Mouse (Mus musculus): ENCODE measurements at regions not wholly inside any gene's neighbourhood (a gene's known extent, or its start where the extent isn't known, plus 50 kb on each side); places are given as distances from the start of the nearest gene placed in this dataset.

GRCm38 (mm10) chr5:75248279-75248678 lies 96.2 kb downstream of the Pdgfra start:
- DNase-seq (ENCODE audit: extremely low spot score) = no peak

GRCm38 (mm10) chr5:75249671-75250070 lies 97.6 kb downstream of the Pdgfra start:
- no peak for DNase-seq (ENCODE audit: extremely low spot score)

- no peak for DNase-seq (ENCODE audit: extremely low spot score)
These were observed 101.3 kb downstream of the Pdgfra start for GRCm38 (mm10) chr5:75253349-75253748.

- DNase-seq (ENCODE audit: extremely low spot score) = no peak
These were observed 101.7 kb downstream of the Pdgfra start for GRCm38 (mm10) chr5:75253830-75254229.

GRCm38 (mm10) chr5:75256186-75256585 lies 104.1 kb downstream of the Pdgfra start:
- no peak for DNase-seq (ENCODE audit: extremely low spot score)

- no peak for DNase-seq (ENCODE audit: extremely low spot score)
These were observed 105.0 kb downstream of the Pdgfra start for GRCm38 (mm10) chr5:75257067-75257466.

GRCm38 (mm10) chr5:75260247-75260646 lies 108.2 kb downstream of the Pdgfra start:
- DNase-seq (ENCODE audit: extremely low spot score) = no peak

- no peak for DNase-seq (ENCODE audit: extremely low spot score)
These were observed 114.1 kb downstream of the Pdgfra start for GRCm38 (mm10) chr5:75266111-75266676.

- DNase-seq (ENCODE audit: extremely low spot score) = no peak
These were observed 114.8 kb downstream of the Pdgfra start for GRCm38 (mm10) chr5:75266871-75267270.

- no peak for DNase-seq (ENCODE audit: extremely low spot score)
These were observed 115.7 kb downstream of the Pdgfra start for GRCm38 (mm10) chr5:75267766-75268165.

GRCm38 (mm10) chr5:75278041-75278440 lies 125.9 kb downstream of the Pdgfra start:
- DNase-seq (ENCODE audit: extremely low spot score) = no peak

- no peak for DNase-seq (ENCODE audit: extremely low spot score)
These were observed 127.6 kb downstream of the Pdgfra start for GRCm38 (mm10) chr5:75279561-75280171.

GRCm38 (mm10) chr5:75280698-75281097 lies 128.6 kb downstream of the Pdgfra start:
- no peak for DNase-seq (ENCODE audit: extremely low spot score)

- no peak for DNase-seq (ENCODE audit: extremely low spot score)
These were observed 129.4 kb downstream of the Pdgfra start for GRCm38 (mm10) chr5:75281510-75281909.

- no peak for DNase-seq (ENCODE audit: extremely low spot score)
These were observed 130.5 kb downstream of the Pdgfra start for GRCm38 (mm10) chr5:75282617-75283016.

- no peak for DNase-seq (ENCODE audit: extremely low spot score)
These were observed 131.7 kb downstream of the Pdgfra start for GRCm38 (mm10) chr5:75283841-75284240.

- DNase-seq (ENCODE audit: extremely low spot score) = no peak
These were observed 133.9 kb downstream of the Pdgfra start for GRCm38 (mm10) chr5:75285950-75286349.

- DNase-seq (ENCODE audit: extremely low spot score) = no peak
These were observed 143.6 kb downstream of the Pdgfra start for GRCm38 (mm10) chr5:75295676-75296075.

- DNase-seq (ENCODE audit: extremely low spot score) = no peak
These were observed 160.8 kb downstream of the Pdgfra start for GRCm38 (mm10) chr5:75312897-75313296.

GRCm38 (mm10) chr5:75315956-75316355 lies 163.9 kb downstream of the Pdgfra start:
- DNase-seq (ENCODE audit: extremely low spot score) = no peak

GRCm38 (mm10) chr5:75320536-75320935 lies 168.4 kb downstream of the Pdgfra start:
- no peak for DNase-seq (ENCODE audit: extremely low spot score)

GRCm38 (mm10) chr5:75334050-75334449 lies 182.0 kb downstream of the Pdgfra start:
- no peak for DNase-seq (ENCODE audit: extremely low spot score)

- DNase-seq (ENCODE audit: extremely low spot score) = no peak
These were observed 184.4 kb downstream of the Pdgfra start for GRCm38 (mm10) chr5:75336454-75336853.

GRCm38 (mm10) chr5:75338439-75338838 lies 186.3 kb downstream of the Pdgfra start:
- DNase-seq (ENCODE audit: extremely low spot score) = no peak

Data from embryo, embryonic 9.5 days (tissue).